Mouse (Mus musculus): ENCODE measurements around the gene Dnaja2. TPM values are rescaled to one million over a fixed set of nuclear protein-coding genes. Genes with fewer than 3 reads are reported as not detected.

The Dnaja2 gene
- total RNA-seq (2021) (100 to 1,000 TPM; 250 to 278 TPM), polyA plus RNA-seq (2012; rRNA removed) (30.2 and 51.2 TPM in 2 replicates)
- long read RNA-seq, transcript Dnaja2-201 (9 exons, 2,919 nt) = major isoform, 263 of 273 reads
- long read RNA-seq, partial matches to known transcripts = 8 of 273 reads
- long read RNA-seq, other reads (novel, unspliced or antisense) = 2 of 273 reads

- Histone ChIP-seq H3K36me3 (ENCODE audit: control insufficient read depth, insufficient read depth, low read length) (peaks cover 43% of the 10 kb centered on the region), H3K27me3 (ENCODE audit: control insufficient read depth, insufficient read depth, low read length) (no peaks in the 10 kb centered on the region), H3K27ac (peak within 1 kb of the TSS; percentile 96), H3K4me3 (peak within 1 kb of the TSS; percentile 77), H3K9ac (ENCODE audit: low read depth, low read length) (peak within 1 kb of the TSS; percentile 100), H3K79me2 (replicated peaks; ENCODE audit: control insufficient read depth, insufficient read depth, low read length) (0 out of 2 replicates have a peak, but pooled peaks cover 2% of the 10 kb centered on the region), H3K4me1 (ENCODE audit: control insufficient read depth, insufficient read depth, low read length) (peaks cover 6% of the 10 kb centered on the region)
- intact Hi-C loops (cut with DNase I) = loop anchor here (5.0 to 10.0 kb wide), 2 partner anchors 37 to 481 kb away; partner anchors contain the start of gene Dhps
- peak; percentile 94 to 98 for DNase-seq
- WGBS = under 1% methylated on average over 72 of the region's 77 CpGs
- TF ChIP-seq EP300 (IDR thresholded peaks at IDR 0.05; ENCODE audit: insufficient read depth, low read depth, low read length) = peak; percentile 36; the same call in 1 of the 2 replicates
- TF ChIP-seq POLR2A (IDR thresholded peaks at IDR 0.05; ENCODE audit: insufficient read depth, low read depth, low read length) = peak; percentile 74
- no peak for TF ChIP-seq CTCF (IDR thresholded peaks at IDR 0.05)
These were observed at the start of gene Dnaja2 for GRCm38 (mm10) chr8:85555181-85556145. Gene Dnaja2, minus strand, starts transcription at chr8:85555344.

DNA sequence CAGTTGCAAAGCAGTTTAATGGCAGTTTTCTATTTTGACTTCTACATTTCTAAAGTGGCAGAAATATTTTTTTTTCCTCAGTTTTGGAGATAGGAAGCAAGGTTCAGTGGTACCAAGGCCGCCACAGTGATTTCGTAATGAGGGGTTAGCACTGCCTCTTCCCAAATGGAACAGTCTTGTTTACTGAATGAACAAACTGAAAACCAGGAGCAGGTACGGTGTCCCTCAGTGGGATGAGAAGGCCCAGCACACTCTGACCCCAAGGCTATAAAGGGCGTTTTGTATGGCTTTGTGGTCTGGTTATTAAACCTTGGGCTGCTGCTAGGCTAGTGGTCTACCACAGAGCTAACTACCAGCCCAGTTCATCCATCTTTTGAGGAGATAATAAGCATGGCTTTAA is 49.1 kb upstream of the Dnaja2 start:
- TF ChIP-seq CTCF (IDR thresholded peaks at IDR 0.05) = no peak
- no peak for TF ChIP-seq POLR2A (IDR thresholded peaks at IDR 0.05; ENCODE audit: insufficient read depth, low read depth, low read length)
- no peak for TF ChIP-seq EP300 (IDR thresholded peaks at IDR 0.05; ENCODE audit: insufficient read depth, low read depth, low read length)
- WGBS = 90% methylated on average over 4 of the region's 4 CpGs
- intact Hi-C loops (cut with DNase I) = loop anchor here (5.0 kb wide), 3 partner anchors 63 to 983 kb away; no protein-coding TSS in a partner anchor
- Histone ChIP-seq H3K79me2 (replicated peaks; ENCODE audit: control insufficient read depth, insufficient read depth, low read length) (no peaks in the 10 kb centered on the region), H3K9ac (ENCODE audit: low read depth, low read length) (no peak overlapping the region), H3K36me3 (ENCODE audit: control insufficient read depth, insufficient read depth, low read length) (no peaks in the 10 kb centered on the region), H3K27ac (no peak overlapping the region), H3K27me3 (ENCODE audit: control insufficient read depth, insufficient read depth, low read length) (no peaks in the 10 kb centered on the region), H3K4me1 (ENCODE audit: control insufficient read depth, insufficient read depth, low read length) (no peaks in the 10 kb centered on the region; the same call in 1 of the 2 replicates), H3K4me3 (no peak overlapping the region)
- no peak for DNase-seq

DNA sequence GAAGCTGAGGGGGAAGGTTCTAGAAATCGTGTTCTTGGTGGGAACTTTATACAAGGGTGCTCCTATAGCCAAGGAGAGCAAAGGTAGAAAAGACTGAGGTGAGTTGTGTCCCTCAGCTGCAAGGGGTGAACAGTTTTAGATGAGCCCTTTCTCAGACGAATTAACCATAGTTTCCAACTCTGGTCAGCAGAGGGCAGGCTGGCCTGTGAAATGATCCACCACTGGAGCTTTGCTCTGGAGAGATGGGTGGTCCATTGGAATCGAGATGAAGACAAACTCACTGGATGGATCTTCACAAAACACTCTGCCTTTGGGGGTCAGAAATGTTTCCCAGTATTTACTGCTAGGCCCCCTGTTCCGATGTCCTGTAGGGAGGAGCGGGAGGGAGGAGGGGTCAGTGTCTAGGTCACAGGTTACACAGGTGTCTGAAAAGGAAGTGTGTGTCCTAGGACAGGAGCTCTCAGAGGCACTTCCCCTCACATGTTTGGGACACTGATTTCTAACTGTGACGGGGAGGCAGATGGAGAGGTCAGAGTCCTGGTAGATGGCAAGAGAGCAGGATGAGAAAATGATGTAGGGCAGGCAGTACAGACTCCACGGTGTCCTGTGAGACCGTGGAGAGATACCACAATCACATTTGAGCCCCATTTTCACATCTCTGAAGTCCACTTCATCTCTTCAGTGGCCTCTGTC is 48.2 kb upstream of the Dnaja2 start:
- peak; percentile 27 to 60 for DNase-seq
- H3K27ac ChIP-seq = no peak overlapping the region
- H3K4me1 ChIP-seq (ENCODE audit: control insufficient read depth, insufficient read depth, low read length) = no peaks in the 10 kb centered on the region; the same call in 1 of the 2 replicates
- H3K79me2 ChIP-seq (replicated peaks; ENCODE audit: control insufficient read depth, insufficient read depth, low read length) = no peaks in the 10 kb centered on the region
- TF ChIP-seq POLR2A (IDR thresholded peaks at IDR 0.05; ENCODE audit: insufficient read depth, low read depth, low read length) (no peak), CTCF (IDR thresholded peaks at IDR 0.05) (peak; percentile 70), EP300 (IDR thresholded peaks at IDR 0.05; ENCODE audit: insufficient read depth, low read depth, low read length) (no peak)
- no peaks in the 10 kb centered on the region for H3K36me3 ChIP-seq (ENCODE audit: control insufficient read depth, insufficient read depth, low read length)
- H3K9ac ChIP-seq (ENCODE audit: low read depth, low read length) = no peak overlapping the region
- WGBS = 43% methylated on average over 8 of the region's 8 CpGs
- intact Hi-C loops (cut with DNase I) = loop anchor here (5.0 kb wide), 3 partner anchors 64 to 984 kb away; no protein-coding TSS in a partner anchor
- H3K4me3 ChIP-seq = no peak overlapping the region
- no peaks in the 10 kb centered on the region for H3K27me3 ChIP-seq (ENCODE audit: control insufficient read depth, insufficient read depth, low read length)

- H3K27ac ChIP-seq = no peak overlapping the region
- H3K36me3 ChIP-seq (ENCODE audit: control insufficient read depth, insufficient read depth, low read length) = no peaks in the 10 kb centered on the region
- no peak for DNase-seq
- intact Hi-C loops (cut with DNase I) = loop anchor here (5.0 kb wide), 3 partner anchors 65 to 985 kb away; no protein-coding TSS in a partner anchor
- no peaks in the 10 kb centered on the region; the same call in 1 of the 2 replicates for H3K4me1 ChIP-seq (ENCODE audit: control insufficient read depth, insufficient read depth, low read length)
- 65% methylated on average over 4 of the region's 4 CpGs for WGBS
- no peaks in the 10 kb centered on the region for H3K79me2 ChIP-seq (replicated peaks; ENCODE audit: control insufficient read depth, insufficient read depth, low read length)
- no peak overlapping the region for H3K4me3 ChIP-seq
- H3K27me3 ChIP-seq (ENCODE audit: control insufficient read depth, insufficient read depth, low read length) = no peaks in the 10 kb centered on the region
- TF ChIP-seq CTCF (IDR thresholded peaks at IDR 0.05) = no peak
- TF ChIP-seq EP300 (IDR thresholded peaks at IDR 0.05; ENCODE audit: insufficient read depth, low read depth, low read length) = no peak
- no peak for TF ChIP-seq POLR2A (IDR thresholded peaks at IDR 0.05; ENCODE audit: insufficient read depth, low read depth, low read length)
- no peak overlapping the region for H3K9ac ChIP-seq (ENCODE audit: low read depth, low read length)
These were observed 47.6 kb upstream of the Dnaja2 start for GRCm38 (mm10) chr8:85602737-85603136.

- H3K4me3 ChIP-seq = no peak overlapping the region
- no peaks in the 10 kb centered on the region for H3K79me2 ChIP-seq (replicated peaks; ENCODE audit: control insufficient read depth, insufficient read depth, low read length)
- intact Hi-C loops (cut with DNase I) = loop anchor here (5.0 kb wide), 3 partner anchors 66 to 986 kb away; no protein-coding TSS in a partner anchor
- no peaks in the 10 kb centered on the region; the same call in 1 of the 2 replicates for H3K4me1 ChIP-seq (ENCODE audit: control insufficient read depth, insufficient read depth, low read length)
- 62% methylated on average over 8 of the region's 8 CpGs for WGBS
- no peak for DNase-seq
- H3K27me3 ChIP-seq (ENCODE audit: control insufficient read depth, insufficient read depth, low read length) = no peaks in the 10 kb centered on the region
- no peaks in the 10 kb centered on the region for H3K36me3 ChIP-seq (ENCODE audit: control insufficient read depth, insufficient read depth, low read length)
- H3K9ac ChIP-seq (ENCODE audit: low read depth, low read length) = no peak overlapping the region
- H3K27ac ChIP-seq = no peak overlapping the region
- no peak for TF ChIP-seq POLR2A (IDR thresholded peaks at IDR 0.05; ENCODE audit: insufficient read depth, low read depth, low read length)
- no peak for TF ChIP-seq EP300 (IDR thresholded peaks at IDR 0.05; ENCODE audit: insufficient read depth, low read depth, low read length)
- TF ChIP-seq CTCF (IDR thresholded peaks at IDR 0.05) = no peak
These were observed 46.6 kb upstream of the Dnaja2 start for GRCm38 (mm10) chr8:85601741-85602140.
